Mouse (Mus musculus): Measurements from ENCODE around the gene Igf1r. TPM values are rescaled to one million over a fixed set of nuclear protein-coding genes. Genes with fewer than 3 reads are reported as not detected.
"Not testable (repeated sequence)": the region's sequence is repeated elsewhere in the genome, so short reads cannot be mapped to it uniquely, and the experiment has no call there.

Gene Igf1r
- polyA plus RNA-seq, 1 experiment from 2014 or later = 58.8 TPM

- no peak for DNase-seq (ENCODE audit: low read depth, low spot score)
- no peaks in the 10 kb centered on the region for H3K27me3 ChIP-seq
- no peak for ATAC-seq
- CTCF ChIA-PET = no interaction called here
- no peak for TF ChIP-seq CTCF (IDR thresholded peaks at IDR 0.05)
- in situ Hi-C loops (cut with MboI; ENCODE audit: low pct_unique_long_range_greater_than_20kb) = no loop called here
- POLR2A ChIA-PET = interaction anchor here (0.6 kb wide), 1 partner anchor 86 kb away, joined by 7 read pairs; no protein-coding TSS in a partner anchor
Observed at GRCm38 (mm10) chr7:68274218-68274617, 321.6 kb downstream of the Igf1r start.

GRCm38 (mm10) chr7:68274951-68275350 lies 322.3 kb downstream of the Igf1r start:
- DNase-seq (ENCODE audit: low read depth, low spot score) = no peak

DNA sequence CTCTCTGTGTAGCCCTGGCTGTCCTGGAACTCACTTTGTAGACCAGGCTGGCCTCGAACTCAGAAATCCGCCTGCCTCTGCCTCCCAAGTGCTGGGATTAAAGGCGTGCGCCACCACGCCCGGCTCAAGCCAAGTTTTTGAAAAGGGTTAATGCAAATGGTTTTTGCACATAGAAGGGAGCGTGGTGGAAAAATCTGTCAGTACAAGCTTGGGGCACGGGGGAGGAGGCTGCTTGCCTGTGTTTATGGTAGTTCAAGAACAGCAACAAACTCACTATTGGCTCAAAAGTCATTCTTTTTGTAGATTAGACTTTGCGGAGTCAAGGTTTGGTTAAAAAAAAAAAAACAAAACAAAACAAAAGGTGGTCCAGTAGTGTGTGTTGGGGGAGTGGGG lies 322.8 kb downstream of the Igf1r start:
- CTCF ChIA-PET; ATAC-seq; DNase-seq (ENCODE audit: low read depth, low spot score); in situ Hi-C loops (cut with MboI; ENCODE audit: low pct_unique_long_range_greater_than_20kb); H3K27me3 ChIP-seq: not testable (repeated sequence)
- POLR2A ChIA-PET = interaction anchor here (0.7 kb wide), 1 partner anchor 44 kb away, joined by 6 read pairs; no protein-coding TSS in a partner anchor

More at GRCm38 (mm10) chr7:68274951-68275350, 322.3 kb downstream of the Igf1r start:
- no peaks in the 10 kb centered on the region for H3K27me3 ChIP-seq
- no peak for TF ChIP-seq CTCF (IDR thresholded peaks at IDR 0.05)
- in situ Hi-C loops (cut with MboI; ENCODE audit: low pct_unique_long_range_greater_than_20kb) = no loop called here
- ChIA-PET CTCF (no interaction called here), POLR2A (interaction anchor here (0.6 to 0.7 kb wide), 2 partner anchors 44 to 87 kb away, joined by 6 to 7 read pairs; no protein-coding TSS in a partner anchor)
- no peak for ATAC-seq

DNA sequence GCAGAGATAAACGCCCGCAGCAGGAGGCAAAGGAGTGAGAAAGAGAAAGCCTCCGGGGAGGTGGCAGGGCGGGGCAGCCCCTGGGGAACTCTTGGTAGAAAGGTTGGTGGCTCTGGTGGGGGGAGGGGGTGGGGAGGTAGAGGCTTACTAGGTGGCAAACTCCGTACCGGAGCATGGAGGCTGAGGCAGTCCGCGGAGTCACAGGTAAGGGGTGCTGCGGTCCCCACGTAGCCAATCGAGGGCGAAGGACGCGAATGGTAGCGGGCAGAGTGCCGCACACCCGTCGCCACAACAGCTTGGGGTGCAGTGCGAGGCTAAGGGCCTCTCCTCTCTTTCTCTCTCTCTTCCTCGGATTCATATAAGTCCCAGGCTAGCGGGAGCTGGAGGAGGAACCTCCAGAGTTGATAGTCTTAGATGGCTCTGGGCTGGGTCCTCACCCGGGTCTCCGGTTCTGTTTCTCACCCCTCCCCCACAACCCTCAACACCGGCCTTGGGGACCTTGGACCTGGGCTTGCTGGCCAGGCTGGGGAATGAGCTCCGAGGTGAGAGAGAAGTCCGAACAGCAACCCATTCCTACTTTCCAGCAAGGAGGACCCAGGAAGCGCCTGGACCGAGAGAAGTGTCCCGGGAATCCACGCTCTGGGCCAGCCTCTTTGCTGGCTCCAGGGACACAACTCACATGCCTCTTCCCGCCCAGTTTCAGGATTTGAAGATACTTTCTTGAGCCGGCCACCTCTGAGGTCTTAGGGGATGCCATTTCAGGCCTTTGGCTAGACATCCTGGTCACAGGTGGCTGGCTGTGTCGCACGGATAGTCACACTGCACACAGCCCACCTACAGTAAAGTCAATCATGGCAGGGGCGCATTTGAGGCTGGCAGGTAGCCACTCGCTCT lies 323.5 kb downstream of the Igf1r start:
- DNase-seq (ENCODE audit: low read depth, low spot score) (no peak), ATAC-seq (no peak)
- no peaks in the 10 kb centered on the region for H3K27me3 ChIP-seq
- in situ Hi-C loops (cut with MboI; ENCODE audit: low pct_unique_long_range_greater_than_20kb) = no loop called here
- TF ChIP-seq CTCF (IDR thresholded peaks at IDR 0.05) = no peak
- ChIA-PET CTCF (interaction anchor here (1.4 kb wide), 1 partner anchor 27 kb away, joined by 5 read pairs; no protein-coding TSS in a partner anchor), POLR2A (interaction anchor here (0.6 to 1.7 kb wide), 5 partner anchors 9 to 126 kb away, joined by 3 to 6 read pairs (median 5); no protein-coding TSS in a partner anchor)

DNA sequence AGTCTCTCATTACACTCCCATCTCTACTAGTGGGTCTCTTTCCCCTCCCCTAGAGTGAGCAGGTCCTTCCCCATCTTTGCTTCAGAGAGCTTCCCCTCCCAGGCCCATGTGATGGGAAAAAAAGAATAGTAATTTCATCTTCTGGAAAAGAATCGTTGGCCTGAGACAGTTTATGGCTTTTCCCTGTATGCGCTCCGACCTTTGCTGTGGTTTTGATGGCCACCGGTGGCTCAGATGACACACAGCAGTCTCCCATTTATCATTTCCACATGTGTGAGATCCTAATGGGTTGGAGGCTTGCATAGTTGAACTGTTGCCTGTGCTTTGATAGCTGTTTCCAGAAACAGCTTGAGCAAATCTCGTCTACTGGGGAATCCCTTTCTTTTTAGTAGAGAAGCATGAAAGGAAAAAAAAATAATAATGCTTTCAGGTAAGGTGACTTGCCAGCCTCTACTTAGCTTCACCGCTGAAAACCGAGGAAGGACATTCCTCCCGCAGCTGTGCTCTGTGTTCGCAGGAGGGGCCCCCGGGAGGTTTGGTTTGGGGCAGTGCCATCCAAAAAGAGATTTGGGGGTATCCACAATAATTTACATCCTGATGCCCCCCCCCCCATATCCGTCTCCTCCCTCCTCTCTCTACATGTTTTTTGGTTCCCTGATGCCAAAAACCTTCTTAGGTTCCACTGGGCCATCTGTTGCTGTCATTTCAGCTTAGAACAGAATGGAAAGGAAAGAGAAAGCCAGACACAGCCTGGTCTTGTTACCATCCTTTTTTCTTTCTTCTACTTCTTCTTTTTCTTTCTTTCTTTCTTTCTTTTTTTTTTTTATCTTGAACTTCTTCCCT lies 324.6 kb downstream of the Igf1r start:
- DNase-seq (ENCODE audit: low read depth, low spot score) = peak; percentile 62
- ATAC-seq = peak; percentile 57
- POLR2A ChIA-PET = interaction anchor here (0.6 to 1.7 kb wide), 4 partner anchors 9 to 127 kb away, joined by 4 to 6 read pairs (median 5); no protein-coding TSS in a partner anchor
- in situ Hi-C loops (cut with MboI; ENCODE audit: low pct_unique_long_range_greater_than_20kb) = no loop called here
- no peaks in the 10 kb centered on the region for H3K27me3 ChIP-seq
- CTCF ChIA-PET = interaction anchor here (1.0 to 3.7 kb wide), 3 partner anchors 25 to 488 kb away, joined by 4 to 11 read pairs (median 5); no protein-coding TSS in a partner anchor
- TF ChIP-seq CTCF (IDR thresholded peaks at IDR 0.05) = no peak

GRCm38 (mm10) chr7:68277897-68278270 lies 325.3 kb downstream of the Igf1r start:
- DNase-seq (ENCODE audit: low read depth, low spot score) = no peak
- in situ Hi-C loops (cut with MboI; ENCODE audit: low pct_unique_long_range_greater_than_20kb) = no loop called here

GRCm38 (mm10) chr7:68278385-68278784 lies 325.8 kb downstream of the Igf1r start:
- in situ Hi-C loops (cut with MboI; ENCODE audit: low pct_unique_long_range_greater_than_20kb) = no loop called here
- ChIA-PET CTCF (interaction anchor here (3.7 kb wide), 1 partner anchor 24 kb away, joined by 11 read pairs; no protein-coding TSS in a partner anchor), POLR2A (interaction anchor here (0.6 to 1.7 kb wide), 3 partner anchors 8 to 148 kb away, joined by 3 to 6 read pairs (median 5); no protein-coding TSS in a partner anchor)
- DNase-seq (ENCODE audit: low read depth, low spot score) (no peak), ATAC-seq (no peak)
- H3K27me3 ChIP-seq = no peaks in the 10 kb centered on the region
- no peak for TF ChIP-seq CTCF (IDR thresholded peaks at IDR 0.05)

More at GRCm38 (mm10) chr7:68277897-68278270, 325.3 kb downstream of the Igf1r start:
- no peak for ATAC-seq
- H3K27me3 ChIP-seq = no peaks in the 10 kb centered on the region
- TF ChIP-seq CTCF (IDR thresholded peaks at IDR 0.05) = no peak
- ChIA-PET POLR2A (interaction anchor here (0.6 to 1.7 kb wide), 3 partner anchors 8 to 148 kb away, joined by 3 to 6 read pairs (median 5); no protein-coding TSS in a partner anchor), CTCF (interaction anchor here (1.0 to 3.7 kb wide), 2 partner anchors 25 to 489 kb away, joined by 4 to 11 read pairs; no protein-coding TSS in a partner anchor)

GRCm38 (mm10) chr7:68278908-68279307 lies 326.3 kb downstream of the Igf1r start:
- DNase-seq (ENCODE audit: low read depth, low spot score) (no peak), ATAC-seq (no peak)
- CTCF ChIA-PET = interaction anchor here (1.0 to 3.7 kb wide), 2 partner anchors 9 to 24 kb away, joined by 3 to 11 read pairs; no protein-coding TSS in a partner anchor
- H3K27me3 ChIP-seq = no peaks in the 10 kb centered on the region
- TF ChIP-seq CTCF (IDR thresholded peaks at IDR 0.05) = no peak
- POLR2A ChIA-PET = interaction anchor here (1.1 kb wide), 1 partner anchor 149 kb away, joined by 3 read pairs; no protein-coding TSS in a partner anchor
- in situ Hi-C loops (cut with MboI; ENCODE audit: low pct_unique_long_range_greater_than_20kb) = no loop called here

DNA sequence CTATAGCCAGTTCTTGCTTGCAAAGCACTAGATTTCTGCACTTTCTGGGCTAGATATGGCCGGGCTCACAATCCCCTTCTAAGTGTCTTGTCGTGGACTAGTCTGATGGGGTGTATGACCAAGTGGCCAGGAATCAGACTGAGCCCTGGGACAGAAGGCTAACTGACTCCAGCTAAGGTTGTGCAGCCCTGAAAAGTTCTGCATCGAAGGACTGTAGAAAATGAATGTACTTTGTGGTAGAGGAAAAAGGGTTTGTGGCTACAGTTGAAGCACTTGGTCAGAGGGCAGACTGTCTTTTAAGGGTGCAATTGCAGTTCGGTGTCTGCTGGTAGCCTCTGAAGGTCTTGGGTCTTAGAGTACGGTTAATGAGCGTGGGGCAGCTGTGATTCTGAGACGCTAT lies 326.9 kb downstream of the Igf1r start:
- no peak for TF ChIP-seq CTCF (IDR thresholded peaks at IDR 0.05)
- H3K27me3 ChIP-seq = no peaks in the 10 kb centered on the region
- ChIA-PET CTCF (interaction anchor here (1.0 to 3.7 kb wide), 2 partner anchors 8 to 23 kb away, joined by 3 to 11 read pairs; no protein-coding TSS in a partner anchor), POLR2A (no interaction called here)
- no peak for ATAC-seq
- no peak for DNase-seq (ENCODE audit: low read depth, low spot score)
- in situ Hi-C loops (cut with MboI; ENCODE audit: low pct_unique_long_range_greater_than_20kb) = no loop called here
